Mouse (Mus musculus) testis, postnatal 10 days (tissue): ENCODE results near the gene Mcat.

Experiments
- DNase-seq: peaks from one replicate; pipeline ENCODE4 v3.0.0; 2021; ENCODE audit warnings: low spot score

The Mcat gene

GRCm38 (mm10) chr15:83575543-83575942, 12.0 kb upstream of the Mcat start:
- no peak for DNase-seq

GRCm38 (mm10) chr15:83574731-83575351, 11.3 kb upstream of the Mcat start:
- peak; percentile 60 for DNase-seq

- no peak for DNase-seq
Observed at GRCm38 (mm10) chr15:83573606-83574005, 10.0 kb upstream of the Mcat start.

- DNase-seq: no peak
Observed at GRCm38 (mm10) chr15:83572132-83572531, 8.5 kb upstream of the Mcat start.

GRCm38 (mm10) chr15:83571636-83572035, 8.0 kb upstream of the Mcat start:
- no peak for DNase-seq

- DNase-seq: no peak
Observed at GRCm38 (mm10) chr15:83570641-83571040, 7.1 kb upstream of the Mcat start.

GRCm38 (mm10) chr15:83569682-83570081, 6.1 kb upstream of the Mcat start:
- no peak for DNase-seq

- DNase-seq: no peak
Observed at GRCm38 (mm10) chr15:83568544-83568943, 5.0 kb upstream of the Mcat start.

GRCm38 (mm10) chr15:83567728-83568127, 4.1 kb upstream of the Mcat start:
- DNase-seq: no peak

- no peak for DNase-seq
Observed at GRCm38 (mm10) chr15:83566006-83566405, 2.4 kb upstream of the Mcat start.

GRCm38 (mm10) chr15:83565434-83565833, 1.8 kb upstream of the Mcat start:
- no peak for DNase-seq

- peak; percentile 73 for DNase-seq
Observed at GRCm38 (mm10) chr15:83563857-83564651, 467 bp upstream of the Mcat start.

GRCm38 (mm10) chr15:83562626-83563270, 839 bp downstream of the Mcat start:
- DNase-seq: peak; percentile 85

- DNase-seq: no peak
Observed at GRCm38 (mm10) chr15:83560941-83561477, 2.6 kb downstream of the Mcat start.

- DNase-seq: peak; percentile 90
Observed at GRCm38 (mm10) chr15:83555161-83555974, 8.2 kb downstream of the Mcat start.

- DNase-seq: no peak
Observed at GRCm38 (mm10) chr15:83553831-83554230, 9.8 kb downstream of the Mcat start.

- no peak for DNase-seq
Observed at GRCm38 (mm10) chr15:83550137-83550536, 13.4 kb downstream of the Mcat start.

- DNase-seq: no peak
Observed at GRCm38 (mm10) chr15:83547144-83547543, 16.4 kb downstream of the Mcat start.

GRCm38 (mm10) chr15:83546029-83546428, 17.6 kb downstream of the Mcat start:
- no peak for DNase-seq

GRCm38 (mm10) chr15:83541647-83542287, 21.8 kb downstream of the Mcat start:
- no peak for DNase-seq

GRCm38 (mm10) chr15:83539905-83540304, 23.7 kb downstream of the Mcat start:
- DNase-seq: no peak
